14 mouse cellular contexts compared by ENCODE assay signal in genomic region chr5:27908329-27908960, GRCm38 (mm10).
"Had no signal": no experiment of that assay in that cellular context is flagged by ENCODE, and none has a peak within 500 bp of the region (broad histone marks: within the 10 kb centered on the region; RNA-seq: fewer than 3 reads in every experiment).

No protein-coding gene starts in this region.

- H3K9me3 ChIP-seq: limb, embryonic 10.5 days; liver, embryonic 12.5 days; midbrain, embryonic 10.5 days; midbrain, embryonic 15.5 days; neural tube, embryonic 15.5 days had no signal

- H3K4me1 ChIP-seq: limb, embryonic 10.5 days; liver, embryonic 12.5 days; midbrain, embryonic 10.5 days; midbrain, embryonic 15.5 days; neural tube, embryonic 15.5 days had no signal

- DNase-seq: kidney, adult 9 months; lung, embryonic 14.5 days; lung, postnatal 10 days; lung, postnatal 4 days; right cerebral cortex, postnatal 4 days; spleen, adult 18-20 months; thymus, adult 2 months; thymus, postnatal 25 days had no signal

- ATAC-seq: intestine, embryonic 16.5 days; liver, embryonic 12.5 days; midbrain, embryonic 15.5 days had no signal

- H3K9ac ChIP-seq: liver, embryonic 12.5 days; lung, embryonic 14.5 days; midbrain, embryonic 15.5 days; neural tube, embryonic 15.5 days had no signal

- H3K27me3 ChIP-seq: liver, embryonic 12.5 days; midbrain, embryonic 15.5 days; neural tube, embryonic 15.5 days had no signal

- H3K4me3 ChIP-seq: limb, embryonic 10.5 days; liver, embryonic 12.5 days; midbrain, embryonic 10.5 days; midbrain, embryonic 15.5 days; neural tube, embryonic 15.5 days had no signal

- H3K36me3 ChIP-seq: limb, embryonic 10.5 days; liver, embryonic 12.5 days; midbrain, embryonic 10.5 days; midbrain, embryonic 15.5 days; neural tube, embryonic 15.5 days had no signal

- H3K4me2 ChIP-seq: liver, embryonic 12.5 days; lung, embryonic 14.5 days; midbrain, embryonic 15.5 days; neural tube, embryonic 15.5 days had no signal

- H3K27ac ChIP-seq: limb, embryonic 10.5 days; liver, embryonic 12.5 days; midbrain, embryonic 10.5 days; midbrain, embryonic 15.5 days; neural tube, embryonic 15.5 days had no signal
